8 mouse cellular contexts compared by ENCODE assay signal in genomic region chr16:48994343-48994693, GRCm38 (mm10). TPM values are rescaled to one million over a fixed set of nuclear protein-coding genes. Genes with fewer than 3 reads are reported as not detected.
DNase-seq lines count a peak whose midpoint lies in the region; ATAC-seq and TF ChIP-seq lines count a peak whose summit lies in the region.

No protein-coding gene starts in this region.

- 0% methylated on average over 18 of the region's 18 CpGs for whole genome bisulfite sequencing in kidney, embryonic 16.5 days
- under 1% methylated on average over 18 of the region's 18 CpGs for WGBS in embryonic facial prominence, embryonic 12.5 days
- under 1% methylated on average over 18 of the region's 18 CpGs for WGBS in intestine, postnatal 0 days

- H3K9me3 ChIP-seq in kidney, embryonic 16.5 days (ENCODE audit: low read length), result no peaks in the 10 kb centered on the region
- no peaks in the 10 kb centered on the region for H3K9me3 ChIP-seq in embryonic facial prominence, embryonic 12.5 days
- H3K9me3 ChIP-seq in intestine, postnatal 0 days (ENCODE audit: control insufficient read depth), result no peaks in the 10 kb centered on the region

- H3ac ChIP-seq in myocyte (ENCODE audit: control insufficient read depth, insufficient read length), result peak overlapping the region; percentile 80

- H3K36me3 ChIP-seq in kidney, embryonic 16.5 days (ENCODE audit: insufficient read depth, low read length), result peaks cover 6% of the 10 kb centered on the region; the same call in 1 of the 2 replicates
- H3K36me3 ChIP-seq in embryonic facial prominence, embryonic 12.5 days, result peaks cover under 1% of the 10 kb centered on the region; the same call in 1 of the 2 replicates
- 0 out of 2 replicates have a peak, but pooled peaks cover under 1% of the 10 kb centered on the region for H3K36me3 ChIP-seq in intestine, postnatal 0 days (ENCODE audit: control insufficient read depth, insufficient read depth)
- peaks cover 5% of the 10 kb centered on the region for H3K36me3 ChIP-seq in myocyte (ENCODE audit: control insufficient read depth, insufficient read depth)

- peaks cover 22% of the 10 kb centered on the region; the same call in 1 of the 2 replicates for H3K4me1 ChIP-seq in kidney, embryonic 16.5 days (ENCODE audit: insufficient read depth, low read length)
- H3K4me1 ChIP-seq in embryonic facial prominence, embryonic 12.5 days, result peaks cover 15% of the 10 kb centered on the region
- no peaks in the 10 kb centered on the region for H3K4me1 ChIP-seq in intestine, postnatal 0 days (replicated peaks; ENCODE audit: control insufficient read depth, insufficient read depth, low read length)

- ATAC-seq in kidney, embryonic 16.5 days (ENCODE audit: low FRiP score, low TSS enrichment), result peak; percentile 60
- peak; percentile 38 for ATAC-seq in embryonic facial prominence, embryonic 12.5 days (ENCODE audit: insufficient number of reproducible peaks, insufficient read depth, low FRiP score, low TSS enrichment)
- ATAC-seq in intestine, postnatal 0 days, result peak; percentile 39

- DNase-seq in kidney, postnatal 14 days, result no peak
- DNase-seq in frontal cortex, postnatal 25 days (ENCODE audit: low spot score in 2 of 2), result no peak
- no peak for DNase-seq in natural killer cell, adult 2 months (ENCODE audit: low spot score in 2 of 2)
- no peak for DNase-seq in kidney, adult 11 months

- peak overlapping the region; percentile 99 for H3K9ac ChIP-seq in kidney, embryonic 16.5 days (replicated peaks; ENCODE audit: low read length)
- H3K9ac ChIP-seq in embryonic facial prominence, embryonic 12.5 days, result peak overlapping the region; percentile 97
- peak overlapping the region; percentile 97 for H3K9ac ChIP-seq in intestine, postnatal 0 days (ENCODE audit: low read depth, low read length)

- H3K27ac ChIP-seq in kidney, embryonic 16.5 days (ENCODE audit: low read length), result peak overlapping the region; percentile 95; the same call in 1 of the 2 replicates
- H3K27ac ChIP-seq in embryonic facial prominence, embryonic 12.5 days, result peak overlapping the region; percentile 95
- H3K27ac ChIP-seq in intestine, postnatal 0 days (ENCODE audit: low read depth, low read length), result 0 out of 2 replicates have a peak overlapping the region, but pooled peaks have one; percentile 41

- H3K4me2 ChIP-seq in kidney, embryonic 16.5 days (replicated peaks; ENCODE audit: low read depth, low read length), result peak overlapping the region; percentile 50
- H3K4me2 ChIP-seq in embryonic facial prominence, embryonic 12.5 days (replicated peaks), result peak overlapping the region; percentile 71
- H3K4me2 ChIP-seq in intestine, postnatal 0 days (replicated peaks; ENCODE audit: low read depth), result peak overlapping the region; percentile 89
- H3K4me2 ChIP-seq in myocyte (ENCODE audit: low read depth), result peak overlapping the region; percentile 80

- TF ChIP-seq POLR2A in myocyte (IDR thresholded peaks at IDR 0.05; ENCODE audit: insufficient read length, low read depth), result no peak

- H3K27me3 ChIP-seq in kidney, embryonic 16.5 days (ENCODE audit: insufficient read depth, low read length), result no peaks in the 10 kb centered on the region
- H3K27me3 ChIP-seq in embryonic facial prominence, embryonic 12.5 days, result no peaks in the 10 kb centered on the region
- H3K27me3 ChIP-seq in intestine, postnatal 0 days (replicated peaks; ENCODE audit: control insufficient read depth, insufficient read depth, low read length), result no peaks in the 10 kb centered on the region
- no peaks in the 10 kb centered on the region for H3K27me3 ChIP-seq in myocyte (ENCODE audit: control insufficient read depth, insufficient read depth, insufficient read length)

- H3K79me2 ChIP-seq in myocyte (ENCODE audit: control insufficient read depth, insufficient read depth), result peaks cover 77% of the 10 kb centered on the region

- peak overlapping the region; percentile 95 for H3K4me3 ChIP-seq in kidney, embryonic 16.5 days (ENCODE audit: low read length)
- peak overlapping the region; percentile 92 for H3K4me3 ChIP-seq in embryonic facial prominence, embryonic 12.5 days
- H3K4me3 ChIP-seq in intestine, postnatal 0 days (ENCODE audit: low read depth, low read length), result peak overlapping the region; percentile 99
- peak overlapping the region; percentile 90 for H3K4me3 ChIP-seq in myocyte

- no peak for TF ChIP-seq CTCF in intestine, postnatal 0 days (IDR thresholded peaks at IDR 0.05; ENCODE audit: low read depth)

TF ChIP-seq in myocyte, 11 proteins besides CTCF, POLR2A, EP300 and RAD21:
- no peak for TF ChIP-seq MYOD1 (IDR thresholded peaks at IDR 0.05; ENCODE audit: control insufficient read depth in 1 of 3, insufficient read length in 2 of 3, low read depth in 2 of 3)
TF ChIP-seq in myocyte: peak in this region for 0.

RNA-seq across cellular contexts. Expression of gene Cip2a, which starts 0.3 kb away (rescaled TPM):
- polyA plus RNA-seq in kidney, embryonic 16.5 days (2015; fragmentation: Nextera tagmentation; extraction: Ambion mirVana), result 24.7 and 28.2 TPM in 2 replicates
- polyA plus RNA-seq in embryonic facial prominence, embryonic 12.5 days (2016; fragmentation: Nextera tagmentation; extraction: Ambion mirVana), result 34.6 and 35.3 TPM in 2 replicates
- 6.2 and 6.6 TPM in 2 replicates for polyA plus RNA-seq in intestine, postnatal 0 days (2015; fragmentation: Nextera tagmentation; extraction: Ambion mirVana)
- 4.6 TPM for polyA plus RNA-seq in myocyte (2012; fragmentation: generic; extraction: Trizol)

RNA-seq across cellular contexts. Expression of gene Dzip3, which starts 0.4 kb away (rescaled TPM):
- polyA plus RNA-seq in kidney, embryonic 16.5 days (2015; fragmentation: Nextera tagmentation; extraction: Ambion mirVana), result 25.0 and 28.2 TPM in 2 replicates
- 40.6 and 44.5 TPM in 2 replicates for polyA plus RNA-seq in embryonic facial prominence, embryonic 12.5 days (2016; fragmentation: Nextera tagmentation; extraction: Ambion mirVana)
- polyA plus RNA-seq in intestine, postnatal 0 days (2015; fragmentation: Nextera tagmentation; extraction: Ambion mirVana), result 4.2 and 4.8 TPM in 2 replicates
- polyA plus RNA-seq in myocyte (2012; fragmentation: generic; extraction: Trizol), result 2.8 TPM

Comparison
In these comparisons a context has a peak if more than half of its experiments do, and no peak if none do; other contexts are left out.
1. H3K27ac ChIP-seq: peak in every context shown above with its lines; median percentile 95 in kidney, embryonic 16.5 days; 95 in embryonic facial prominence, embryonic 12.5 days; 41 in intestine, postnatal 0 days.